19 mouse cellular contexts compared by ENCODE assay signal in the genomic region with DNA sequence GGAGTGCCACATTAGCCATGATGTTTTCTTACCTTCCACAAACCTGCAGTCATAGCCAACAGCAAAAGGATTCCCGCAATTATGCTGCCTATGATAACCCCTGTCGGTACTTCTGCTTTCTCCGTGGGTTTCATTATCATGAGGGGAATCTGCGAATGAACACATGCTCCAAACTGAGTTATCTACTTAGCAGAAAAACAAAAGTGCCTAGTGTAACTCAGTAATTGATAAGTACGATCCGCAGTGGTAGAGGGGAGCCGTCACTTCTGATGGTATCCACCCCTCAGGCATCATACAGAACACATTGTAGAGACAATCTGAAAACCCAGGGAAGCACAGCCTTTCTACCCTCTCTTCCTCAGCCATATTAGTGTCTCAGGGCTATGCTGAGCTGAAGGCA. TPM values are rescaled to one million over a fixed set of nuclear protein-coding genes. Genes with fewer than 3 reads are reported as not detected.
DNase-seq lines count a peak whose midpoint lies in the region; ATAC-seq and TF ChIP-seq lines count a peak whose summit lies in the region.
"Had no signal": no experiment of that assay in that cellular context is flagged by ENCODE, and none has a peak within 500 bp of the region (broad histone marks: within the 10 kb centered on the region; RNA-seq: fewer than 3 reads in every experiment).

No protein-coding gene starts in this region.

- H3K4me2 ChIP-seq in liver, embryonic 11.5 days, result no peak overlapping the region
- H3K4me2 ChIP-seq in liver, postnatal 0 days (ENCODE audit: low read depth, low read length), result no peak overlapping the region
- H3K4me2 ChIP-seq: forebrain, embryonic 15.5 days; hindbrain, embryonic 13.5 days had no signal

- H3K9ac ChIP-seq in liver, embryonic 11.5 days (ENCODE audit: low read depth, low read length), result no peak overlapping the region
- H3K9ac ChIP-seq in liver, postnatal 0 days (replicated peaks), result no peak overlapping the region
- H3K9ac ChIP-seq: forebrain, embryonic 15.5 days; hindbrain, embryonic 13.5 days had no signal

- TF ChIP-seq EP300 in liver, postnatal 0 days (IDR thresholded peaks at IDR 0.05; ENCODE audit: low read depth), result no peak

- no peak overlapping the region for H3K27ac ChIP-seq in liver, embryonic 11.5 days (ENCODE audit: low read depth, low read length)
- H3K27ac ChIP-seq in liver, postnatal 0 days (ENCODE audit: low read depth), result no peak overlapping the region; the same call in 1 of the 2 replicates
- H3K27ac ChIP-seq: forebrain, embryonic 15.5 days; hindbrain, embryonic 13.5 days had no signal

- H3K9me3 ChIP-seq in liver, embryonic 11.5 days (ENCODE audit: control insufficient read depth, low read length), result no peaks in the 10 kb centered on the region
- H3K9me3 ChIP-seq in liver, postnatal 0 days (ENCODE audit: low read length), result no peaks in the 10 kb centered on the region
- no peaks in the 10 kb centered on the region for H3K9me3 ChIP-seq in G1E (replicated peaks)
- H3K9me3 ChIP-seq: forebrain, embryonic 15.5 days; hindbrain, embryonic 13.5 days had no signal

- DNase-seq in liver, embryonic 11.5 days (ENCODE audit: low spot score), result no peak
- DNase-seq in liver, postnatal 0 days, result no peak
- DNase-seq in G1E (ENCODE audit: low spot score), result no peak
- DNase-seq in thymus, postnatal 0 days (ENCODE audit: low spot score), result no peak
- no peak for DNase-seq in thymus, postnatal 25 days
- DNase-seq in adrenal gland, adult 8-10 months, result no peak
- DNase-seq: adrenal gland, postnatal 10 days; cerebellum, adult 11 months; cerebellum, adult 9-10 months; cerebellum, postnatal 25 days; gastrocnemius, postnatal 10 days; heart, postnatal 10 days; heart, postnatal 4 days had no signal

- no peak for TF ChIP-seq CTCF in liver, postnatal 0 days (IDR thresholded peaks at IDR 0.05; ENCODE audit: low read depth)
- TF ChIP-seq CTCF in G1E (IDR thresholded peaks at IDR 0.05; ENCODE audit: low read depth, low read length), result no peak

- 0 out of 2 replicates have a peak, but pooled peaks have one; percentile 35 for ATAC-seq in liver, embryonic 11.5 days (replicated peaks; ENCODE audit: low FRiP score)
- ATAC-seq in liver, postnatal 0 days, result no peak
- peak; percentile 80 for ATAC-seq in G1E (ENCODE audit: extremely low read depth, insufficient number of reproducible peaks, low FRiP score, poor library complexity, severe bottlenecking)
- ATAC-seq in common myeloid progenitor, adult 5-6 weeks (replicated peaks; ENCODE audit: low read depth, poor library complexity, severe bottlenecking), result peak; percentile 73
- ATAC-seq in megakaryocyte, adult 5-6 weeks (ENCODE audit: poor library complexity, severe bottlenecking), result peak; percentile 50
- ATAC-seq: forebrain, embryonic 15.5 days; intestine, embryonic 16.5 days had no signal

- H3K4me1 ChIP-seq in liver, embryonic 11.5 days (replicated peaks; ENCODE audit: control insufficient read depth, insufficient read depth, low read length), result no peaks in the 10 kb centered on the region
- no peaks in the 10 kb centered on the region; the same call in 1 of the 2 replicates for H3K4me1 ChIP-seq in liver, postnatal 0 days (ENCODE audit: insufficient read depth)
- H3K4me1 ChIP-seq in G1E (ENCODE audit: insufficient read depth, low read depth, low read length), result peaks cover 5% of the 10 kb centered on the region

- H3K4me3 ChIP-seq in liver, embryonic 11.5 days (ENCODE audit: low read depth, low read length), result no peak overlapping the region
- no peak overlapping the region for H3K4me3 ChIP-seq in liver, postnatal 0 days (ENCODE audit: low read depth, low read length)
- H3K4me3 ChIP-seq in G1E (ENCODE audit: low read depth, low read length), result no peak overlapping the region
- H3K4me3 ChIP-seq: forebrain, embryonic 15.5 days; hindbrain, embryonic 13.5 days had no signal

- 41% methylated on average over 7 of the region's 7 CpGs for WGBS in liver, embryonic 11.5 days
- WGBS in liver, postnatal 0 days (ENCODE audit: insufficient replicate concordance), result 46% methylated on average over 7 of the region's 7 CpGs

- H3K27me3 ChIP-seq in liver, embryonic 11.5 days (replicated peaks; ENCODE audit: control insufficient read depth, insufficient read depth, low read length), result no peaks in the 10 kb centered on the region
- H3K27me3 ChIP-seq in liver, postnatal 0 days (ENCODE audit: insufficient read depth, low read length), result no peaks in the 10 kb centered on the region
- H3K27me3 ChIP-seq in G1E (ENCODE audit: insufficient read depth, low read length), result 0 out of 2 replicates have a peak, but pooled peaks cover 3% of the 10 kb centered on the region
- H3K27me3 ChIP-seq: CH12.LX; forebrain, embryonic 15.5 days; hindbrain, embryonic 13.5 days had no signal

- no peaks in the 10 kb centered on the region for H3K36me3 ChIP-seq in liver, embryonic 11.5 days (ENCODE audit: control insufficient read depth, insufficient read depth, low read length)
- H3K36me3 ChIP-seq in liver, postnatal 0 days (replicated peaks; ENCODE audit: insufficient read depth, low read length), result peaks cover 5% of the 10 kb centered on the region; the same call in 1 of the 2 replicates
- no peaks in the 10 kb centered on the region for H3K36me3 ChIP-seq in G1E (replicated peaks)
- H3K36me3 ChIP-seq: forebrain, embryonic 15.5 days had no signal

RNA-seq across cellular contexts. Expression of a gene that starts 19.0 kb away (rescaled TPM):
- polyA plus RNA-seq in liver, embryonic 11.5 days (2014; fragmentation: Nextera tagmentation; extraction: Ambion mirVana), result 58.3 and 61.4 TPM in 2 replicates
- polyA plus RNA-seq in liver, postnatal 0 days (2015; fragmentation: Nextera tagmentation; extraction: Ambion mirVana), result 178 and 181 TPM in 2 replicates
- total RNA-seq in G1E (2014; fragmentation: Nextera tagmentation) (13.8 and 18.3 TPM in 2 replicates), G1E (2017) (21.0 and 23.2 TPM in 2 replicates)
- polyA plus RNA-seq in G1E (2012), result 0.57 and 0.94 TPM in 2 replicates
- 33.6 and 48.1 TPM in 2 replicates for total RNA-seq in common myeloid progenitor, adult 5-6 weeks (2017)
- 33.2 and 37.4 TPM in 2 replicates for total RNA-seq in megakaryocyte, adult 5-6 weeks (2015)
- total RNA-seq in megakaryocyte, adult 5-6 weeks (2017), result 33.5 and 43.9 TPM in 2 replicates
- polyA plus RNA-seq in thymus, postnatal 0 days (2015; fragmentation: Nextera tagmentation; extraction: Ambion mirVana), result 85.4 and 88.7 TPM in 2 replicates
- total RNA-seq in adrenal gland, adult 8-10 months (2022), result 100 to 1,000 TPM; 131 to 185 (median 157) TPM
